Mouse (Mus musculus) T-cell, adult 2 months (primary cell): ENCODE measurements around the gene Akap13.

Experiments
- DNase-seq: peaks from one replicate; pipeline ENCODE4 v3.0.0; 2022; ENCODE audit warnings: low spot score

Gene Akap13

GRCm38 (mm10) chr7:75516716-75517619 is 61.6 kb downstream of the Akap13 start:
- peak; percentile 50 for DNase-seq

- no peak for DNase-seq
These were observed 65.2 kb downstream of the Akap13 start for GRCm38 (mm10) chr7:75520531-75520930.

GRCm38 (mm10) chr7:75521199-75521598 is 65.9 kb downstream of the Akap13 start:
- no peak for DNase-seq

- peak; percentile 16 for DNase-seq
These were observed 66.9 kb downstream of the Akap13 start for GRCm38 (mm10) chr7:75522226-75522625.

GRCm38 (mm10) chr7:75524789-75525569 is 69.6 kb downstream of the Akap13 start:
- DNase-seq = no peak

- DNase-seq = no peak
These were observed 70.5 kb downstream of the Akap13 start for GRCm38 (mm10) chr7:75525716-75526401.

GRCm38 (mm10) chr7:75528751-75529150 is 73.4 kb downstream of the Akap13 start:
- DNase-seq = no peak

- DNase-seq = no peak
These were observed 74.6 kb downstream of the Akap13 start for GRCm38 (mm10) chr7:75529857-75530437.

- no peak for DNase-seq
These were observed 75.3 kb downstream of the Akap13 start for GRCm38 (mm10) chr7:75530642-75531041.

- no peak for DNase-seq
These were observed 77.7 kb downstream of the Akap13 start for GRCm38 (mm10) chr7:75533079-75533478.

GRCm38 (mm10) chr7:75536298-75536697 is 81.0 kb downstream of the Akap13 start:
- DNase-seq = no peak

GRCm38 (mm10) chr7:75537567-75537966 is 82.2 kb downstream of the Akap13 start:
- no peak for DNase-seq

- DNase-seq = no peak
These were observed 83.2 kb downstream of the Akap13 start for GRCm38 (mm10) chr7:75538513-75538912.

- DNase-seq = no peak
These were observed 83.8 kb downstream of the Akap13 start for GRCm38 (mm10) chr7:75539168-75539567.

GRCm38 (mm10) chr7:75549856-75550255 is 94.5 kb downstream of the Akap13 start:
- no peak for DNase-seq

GRCm38 (mm10) chr7:75550791-75551336 is 95.5 kb downstream of the Akap13 start:
- no peak for DNase-seq

- no peak for DNase-seq
These were observed 97.8 kb downstream of the Akap13 start for GRCm38 (mm10) chr7:75553002-75553666.

- DNase-seq = no peak
These were observed 98.3 kb downstream of the Akap13 start for GRCm38 (mm10) chr7:75553667-75554045.

- DNase-seq = no peak
These were observed 98.7 kb downstream of the Akap13 start for GRCm38 (mm10) chr7:75554065-75554464.

- DNase-seq = no peak
These were observed 100.6 kb downstream of the Akap13 start for GRCm38 (mm10) chr7:75555940-75556339.

GRCm38 (mm10) chr7:75558225-75558624 is 102.9 kb downstream of the Akap13 start:
- DNase-seq = no peak
